Mouse (Mus musculus) MN1 (cell line): Measurements from ENCODE around the gene Zfpm1.

ENCODE experiments used
- DNase-seq: peaks from one replicate; pipeline ENCODE4 v3.0.0-alpha.2; 2016; ENCODE audit warnings: low spot score

Zfpm1 gene

DNA sequence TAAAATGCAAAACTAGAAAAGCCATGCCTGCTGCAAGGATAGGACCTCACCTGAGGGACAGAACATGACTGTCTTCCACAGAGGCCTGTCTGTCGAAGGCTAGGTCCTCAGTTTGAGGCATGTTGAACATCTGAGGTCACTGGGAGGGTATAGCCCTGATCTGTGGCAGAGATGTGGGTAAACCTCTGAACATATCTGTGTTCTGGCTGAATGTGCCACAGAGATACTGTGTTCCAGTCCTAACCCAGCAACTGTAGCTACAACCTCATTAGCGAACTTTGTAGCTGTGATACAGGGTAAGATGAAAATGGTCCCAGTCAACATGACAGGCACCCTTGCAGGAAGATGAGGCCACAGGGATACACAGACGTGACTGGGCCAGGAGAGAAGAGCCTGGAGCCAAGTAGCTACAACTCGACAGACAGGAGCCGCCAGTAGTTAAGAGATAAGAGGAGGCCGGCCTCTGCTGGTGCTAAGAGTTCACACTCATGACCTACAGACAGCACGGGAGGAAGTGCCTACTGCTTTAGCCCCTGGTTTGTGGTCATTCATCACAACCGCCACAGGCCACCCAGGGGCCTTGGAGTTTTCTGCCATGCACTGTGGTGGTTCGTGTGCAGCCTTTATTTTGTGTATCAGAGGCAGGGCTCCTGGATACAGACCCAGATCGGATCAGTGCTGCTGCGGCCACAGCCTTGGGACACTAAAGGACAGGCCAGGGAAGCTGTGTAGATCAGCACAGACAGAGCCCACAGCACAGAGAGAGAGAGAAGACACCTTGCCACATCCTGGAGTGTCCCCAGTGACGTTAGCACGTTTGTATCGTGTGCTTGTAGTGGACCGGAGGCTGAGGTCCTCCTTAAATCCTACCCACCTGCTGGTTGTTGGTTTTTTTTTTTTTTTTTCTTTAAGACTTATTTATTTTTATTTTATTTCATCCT, 67.7 kb downstream of the Zfpm1 start:
- no peak for DNase-seq

DNA sequence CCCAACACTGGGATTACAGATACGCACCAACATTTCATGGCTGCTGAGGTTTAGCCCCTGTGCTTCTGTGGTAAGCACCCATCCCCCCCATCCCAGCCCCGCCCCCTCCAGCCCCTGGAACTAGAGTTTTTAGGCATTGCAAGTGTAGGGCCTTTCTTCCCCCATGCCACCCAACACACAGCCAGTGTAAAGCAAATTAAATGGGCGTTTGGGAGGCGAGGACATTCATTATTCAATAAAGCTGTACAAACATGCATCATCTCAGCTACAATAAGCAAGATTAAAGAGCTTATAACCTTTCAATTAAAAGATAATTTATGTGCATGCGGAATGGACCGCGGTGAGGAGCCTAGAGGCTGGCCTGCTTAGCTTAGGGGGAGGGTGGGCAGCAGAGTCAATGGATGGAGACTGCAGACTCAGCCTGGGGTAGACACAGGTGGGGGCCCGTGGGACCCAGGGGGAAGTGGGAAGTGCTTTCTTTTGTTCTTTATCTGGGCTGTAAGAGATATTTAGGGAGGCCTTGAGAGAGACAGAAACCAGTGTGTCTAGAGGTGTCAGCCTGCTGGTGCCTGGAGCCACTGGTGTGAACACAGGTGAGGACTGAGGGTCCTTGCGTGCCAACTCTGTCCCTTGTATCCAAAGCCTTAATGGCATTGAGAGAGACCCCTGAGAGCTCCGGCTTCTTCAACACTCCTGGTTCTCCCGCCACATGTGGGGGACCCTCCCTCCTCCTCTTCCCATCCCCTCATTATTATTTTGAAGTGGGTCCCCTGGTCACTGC, 68.6 kb downstream of the Zfpm1 start:
- DNase-seq, result no peak

DNA sequence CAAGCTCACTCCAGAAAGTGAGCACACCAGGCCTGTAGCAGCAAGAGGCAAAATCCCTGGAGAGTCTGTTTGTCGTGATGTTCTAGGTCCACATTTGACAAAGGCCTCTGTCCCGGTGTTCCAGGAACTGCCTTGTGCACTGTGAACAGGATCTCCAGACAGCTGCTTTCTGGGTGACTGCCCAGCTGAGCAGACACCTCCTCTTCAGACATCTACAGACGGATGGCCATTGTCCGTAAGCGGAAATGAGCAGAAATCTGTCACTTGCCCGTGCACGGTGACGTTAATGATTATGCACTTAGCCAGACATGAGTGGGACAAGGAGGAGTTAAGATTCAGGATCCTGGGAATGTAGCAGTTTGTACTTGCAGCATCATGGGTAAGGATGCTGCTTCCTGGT, 72.2 kb downstream of the Zfpm1 start:
- no peak for DNase-seq

DNA sequence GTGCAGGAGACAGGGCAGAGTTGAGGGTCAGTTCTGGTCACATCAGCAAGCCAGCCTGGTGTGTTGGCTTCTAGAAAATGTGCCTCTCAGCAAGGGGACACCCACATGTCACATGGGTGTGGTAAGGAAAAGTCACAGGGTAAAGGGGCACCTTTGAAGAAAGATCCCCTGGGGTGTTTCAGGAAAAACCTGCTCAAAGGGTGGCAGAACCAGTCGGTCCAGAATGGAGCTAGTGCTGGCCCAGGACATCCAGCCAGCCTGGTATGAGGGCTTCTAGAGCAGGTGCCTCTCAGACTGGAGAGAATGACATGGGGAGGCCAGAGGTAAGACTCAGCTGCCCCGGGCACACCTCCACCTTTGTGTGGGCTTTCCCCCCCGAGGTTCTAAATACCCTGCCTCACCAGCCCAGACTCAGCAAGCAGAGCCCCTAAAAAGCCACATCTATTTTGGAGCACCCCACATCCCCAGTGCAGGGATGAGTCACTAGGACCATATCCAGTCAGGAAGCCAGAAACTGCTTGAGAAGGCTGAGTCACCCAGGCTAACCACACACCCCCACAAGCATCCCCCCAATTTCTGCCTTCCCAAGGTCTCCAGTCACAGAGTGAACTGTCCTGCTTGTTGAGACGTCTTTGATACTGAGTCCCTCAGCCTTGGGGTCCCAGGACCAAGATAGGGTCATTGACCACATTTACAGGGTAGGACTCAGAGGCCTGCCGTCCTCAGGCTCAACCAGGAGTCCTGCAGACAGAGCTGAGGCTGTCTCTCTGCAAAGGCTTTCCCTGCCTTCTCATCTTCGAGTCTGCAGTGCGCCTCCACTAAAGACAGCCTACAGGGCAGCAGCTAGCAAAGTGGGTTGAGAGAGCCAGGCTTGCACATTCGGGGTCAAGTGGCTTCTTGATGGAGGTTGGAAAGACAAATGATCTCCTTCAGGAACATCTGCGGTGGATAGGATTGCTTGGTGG, 74.0 kb downstream of the Zfpm1 start:
- DNase-seq, result no peak

DNA sequence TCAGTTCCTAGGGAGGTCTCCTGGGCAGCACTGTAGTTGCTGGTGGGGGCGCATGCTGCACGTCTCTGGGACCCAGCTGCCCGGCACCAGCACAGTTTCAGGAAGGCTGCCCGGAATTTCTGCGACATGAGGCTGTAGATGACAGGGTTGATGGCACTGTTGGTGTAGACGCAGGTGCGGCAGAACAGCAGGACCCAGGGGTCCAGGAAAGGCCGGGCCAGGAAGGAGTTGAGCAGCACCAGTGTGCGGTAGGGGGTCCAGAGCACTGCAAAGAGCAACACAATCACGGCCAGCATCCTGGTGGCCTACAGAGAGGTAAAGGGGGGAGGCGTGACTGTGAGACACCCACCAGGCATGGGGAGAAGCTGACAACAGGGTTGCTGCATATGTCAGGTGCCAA, 75.3 kb downstream of the Zfpm1 start:
- no peak for DNase-seq

DNA sequence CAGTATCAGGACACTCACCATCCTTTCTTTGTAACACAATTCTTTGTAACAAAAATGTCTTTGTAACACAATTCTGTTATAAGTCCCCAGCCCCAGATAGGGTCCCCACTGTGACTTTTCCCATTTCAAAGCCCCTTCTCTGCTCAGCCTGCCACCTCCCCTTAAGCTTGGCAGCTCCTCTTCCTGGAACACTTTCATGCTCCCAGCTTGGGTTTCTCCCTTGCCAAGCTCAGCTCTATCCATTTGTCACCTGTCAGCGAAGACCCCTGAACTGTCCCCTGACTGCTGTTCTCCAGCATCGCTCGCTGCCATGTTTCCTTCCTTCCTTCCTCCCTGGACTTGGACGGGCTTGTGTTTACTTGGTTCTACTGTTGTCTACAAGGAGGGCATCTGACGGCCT, 75.7 kb downstream of the Zfpm1 start:
- DNase-seq, result no peak

DNA sequence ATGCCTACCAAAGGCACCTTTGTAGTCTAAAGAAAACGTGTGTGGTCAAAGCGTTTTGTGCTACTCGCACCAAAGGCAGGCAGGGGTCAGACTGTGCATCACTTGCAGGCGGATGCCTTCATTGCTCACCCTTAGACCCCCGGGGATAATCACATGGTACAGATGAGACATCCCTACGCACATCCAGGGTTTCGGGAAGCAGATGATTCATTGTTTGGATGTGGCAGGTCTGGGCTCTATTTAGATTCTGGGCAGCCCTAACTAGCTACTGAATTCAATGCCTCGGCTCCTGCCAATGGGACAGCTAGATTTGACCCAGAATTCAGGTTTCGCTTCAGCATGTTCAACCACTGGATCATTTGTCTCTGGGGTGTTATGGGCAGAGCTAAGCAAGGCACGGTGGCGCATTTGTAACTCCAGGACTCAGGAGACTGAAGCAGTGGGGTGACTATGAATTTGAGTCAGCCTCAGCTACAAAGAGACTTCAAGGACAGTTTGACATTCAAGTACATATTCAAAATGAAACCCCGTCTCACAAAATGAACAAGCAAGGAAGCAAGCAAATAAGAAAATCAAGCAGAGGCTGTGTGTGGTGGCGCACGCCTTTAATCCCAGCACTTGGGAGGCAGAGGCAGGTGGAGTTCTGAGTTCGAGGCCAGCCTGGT, 77.3 kb downstream of the Zfpm1 start:
- DNase-seq, result no peak

DNA sequence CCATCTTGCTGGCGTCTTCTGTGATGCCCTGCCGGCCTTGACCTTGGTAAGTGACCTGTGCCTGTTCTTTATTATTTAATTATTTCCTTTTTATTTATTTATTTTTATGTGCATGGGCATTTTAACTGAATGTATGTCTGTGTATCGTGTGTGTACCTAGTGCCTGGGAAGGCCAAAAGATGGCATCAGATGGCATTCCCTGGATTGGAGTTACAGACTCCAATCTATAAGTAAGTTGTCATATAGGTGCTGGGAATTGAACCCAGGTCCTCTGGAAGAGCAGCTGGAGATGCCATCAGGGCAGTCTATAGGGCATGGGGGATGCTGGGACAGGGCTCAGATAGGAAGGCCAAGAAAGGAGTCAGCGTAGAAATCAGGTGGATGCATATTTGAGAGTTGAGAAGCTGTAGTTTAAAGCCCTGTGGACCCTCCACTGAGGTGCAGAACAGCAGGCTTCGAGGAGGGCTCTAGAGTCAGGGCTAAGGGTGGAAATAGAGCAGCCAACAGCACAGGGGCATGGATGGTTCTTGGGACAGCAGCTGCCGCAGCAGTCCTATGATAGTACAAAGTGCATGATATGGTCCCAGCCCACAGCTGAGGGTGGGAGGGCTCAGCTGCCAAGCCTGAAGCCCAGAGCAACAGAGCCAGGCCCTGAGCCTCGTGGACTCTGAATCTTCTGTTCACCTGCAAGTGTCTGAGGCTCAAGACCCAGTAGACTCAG, 78.9 kb downstream of the Zfpm1 start, which contains the start of gene Trhr2:
TSS of gene Trhr2 (minus strand) at position 51 of the 721 bp plus-strand sequence.
- no peak for DNase-seq

DNA sequence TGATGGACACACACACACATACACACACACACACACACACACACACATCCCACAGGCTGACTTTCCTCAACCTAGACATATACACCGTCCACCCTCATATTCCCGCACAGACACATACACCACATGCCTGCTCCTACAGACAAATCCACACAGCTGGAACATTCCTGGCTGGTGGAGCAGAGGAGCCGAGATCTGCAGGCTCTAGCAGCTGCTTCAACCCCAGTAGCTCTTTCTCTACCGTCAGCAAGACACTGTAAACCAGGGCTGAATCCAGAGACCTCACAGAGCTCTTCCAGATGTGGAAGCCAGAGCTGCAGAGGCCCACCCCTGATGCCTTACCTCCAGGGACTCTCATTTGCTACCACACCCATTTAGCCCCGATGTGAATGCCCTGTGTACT, 80.3 kb downstream of the Zfpm1 start:
- DNase-seq, result peak; percentile 43

DNA sequence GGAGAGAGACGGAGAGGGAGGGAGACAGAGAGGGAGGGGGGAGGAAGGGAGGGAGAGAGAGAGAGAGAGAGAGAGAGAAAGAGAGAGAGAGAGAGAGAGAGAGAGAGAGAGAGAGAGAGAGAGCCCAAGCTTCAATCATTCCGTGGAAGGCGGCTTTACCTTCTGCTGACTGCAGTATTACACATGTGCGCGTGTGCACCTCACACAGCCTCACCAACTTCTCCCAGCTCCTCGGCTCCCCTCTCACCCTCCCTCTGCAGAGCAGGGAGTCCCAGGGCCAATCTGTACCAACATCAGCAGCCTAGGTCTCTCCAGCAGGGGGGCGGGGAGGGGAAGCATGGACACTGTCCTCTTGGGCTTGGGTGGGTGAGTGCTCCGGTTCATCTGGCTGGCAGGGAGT, 81.0 kb downstream of the Zfpm1 start:
- no peak for DNase-seq

DNA sequence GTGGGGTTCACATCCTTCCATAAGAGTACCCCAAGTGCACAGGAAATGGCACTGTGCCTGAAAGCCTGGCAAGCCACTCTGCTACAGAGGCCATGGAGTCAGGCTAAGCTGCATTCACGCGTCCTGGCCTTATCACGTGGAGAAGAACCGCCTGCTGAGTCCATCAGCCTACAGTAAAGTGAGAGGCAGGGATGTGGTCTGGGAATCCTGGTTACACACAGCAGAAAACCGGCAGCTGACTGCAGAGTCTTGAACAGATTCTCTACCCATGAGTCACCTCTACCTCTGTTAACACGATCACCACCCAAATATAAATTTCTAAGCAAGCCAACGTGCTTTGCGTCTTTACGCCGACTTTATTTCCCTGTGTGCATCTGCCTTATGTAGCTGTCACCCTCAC, 86.6 kb downstream of the Zfpm1 start:
- no peak for DNase-seq

DNA sequence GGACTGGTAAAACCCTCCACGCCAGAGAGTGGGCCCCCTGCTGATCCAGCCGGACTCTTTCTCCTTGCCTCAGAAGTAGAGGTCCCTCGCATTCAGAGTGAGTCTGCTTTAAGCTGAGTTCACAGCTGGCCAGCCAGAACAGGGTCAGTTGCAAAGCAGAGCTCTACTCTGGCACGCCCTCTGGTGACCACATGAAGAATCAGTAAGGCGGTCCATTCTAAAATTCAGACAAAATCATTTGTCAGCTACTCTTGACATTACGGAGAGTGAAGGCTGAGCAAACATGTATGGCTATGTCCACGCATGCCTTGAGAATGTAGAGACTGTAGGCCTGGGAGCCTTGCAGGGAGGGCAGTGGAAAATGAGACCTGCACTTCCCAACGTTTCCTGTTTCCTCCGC, 87.7 kb downstream of the Zfpm1 start:
- DNase-seq, result peak; percentile 81

DNA sequence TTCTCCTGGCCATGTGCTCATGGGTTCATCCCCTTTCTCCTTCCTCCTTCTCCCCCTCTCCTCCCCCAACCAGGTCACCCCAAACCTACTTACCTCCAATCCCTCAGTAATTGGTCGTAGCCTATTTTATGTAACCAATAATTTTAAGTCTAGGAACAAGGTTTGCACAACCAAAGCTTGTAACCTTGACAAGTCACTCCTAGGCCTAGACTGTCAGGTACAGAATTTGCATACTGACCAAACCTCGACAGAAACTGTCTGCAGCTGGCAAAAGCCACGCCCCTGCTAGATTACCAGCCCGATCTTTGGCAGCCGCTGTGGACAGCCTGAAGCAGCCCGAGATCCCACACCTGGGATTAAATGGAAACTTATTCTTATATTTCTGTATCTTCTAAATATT, 89.8 kb downstream of the Zfpm1 start:
- DNase-seq, result no peak

DNA sequence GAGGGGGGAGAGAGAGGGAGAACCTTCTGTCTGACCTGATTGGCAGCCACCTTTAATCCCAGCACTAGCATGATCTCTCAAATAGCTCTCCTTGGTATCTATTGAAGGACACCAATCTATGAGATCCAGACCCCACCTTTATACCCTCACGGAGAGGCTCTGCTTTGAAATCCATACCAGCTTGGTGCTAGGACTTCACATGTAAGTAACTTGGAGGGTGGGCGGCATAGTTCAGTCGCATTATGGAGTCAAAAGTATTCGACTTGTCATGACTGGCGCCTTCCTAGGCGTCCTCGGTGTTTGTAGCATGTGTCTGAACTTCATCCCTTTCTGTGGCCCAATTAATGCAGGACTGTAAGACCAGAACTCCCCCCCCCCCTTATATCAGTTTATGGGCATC, 93.4 kb downstream of the Zfpm1 start:
- DNase-seq, result peak; percentile 27

DNA sequence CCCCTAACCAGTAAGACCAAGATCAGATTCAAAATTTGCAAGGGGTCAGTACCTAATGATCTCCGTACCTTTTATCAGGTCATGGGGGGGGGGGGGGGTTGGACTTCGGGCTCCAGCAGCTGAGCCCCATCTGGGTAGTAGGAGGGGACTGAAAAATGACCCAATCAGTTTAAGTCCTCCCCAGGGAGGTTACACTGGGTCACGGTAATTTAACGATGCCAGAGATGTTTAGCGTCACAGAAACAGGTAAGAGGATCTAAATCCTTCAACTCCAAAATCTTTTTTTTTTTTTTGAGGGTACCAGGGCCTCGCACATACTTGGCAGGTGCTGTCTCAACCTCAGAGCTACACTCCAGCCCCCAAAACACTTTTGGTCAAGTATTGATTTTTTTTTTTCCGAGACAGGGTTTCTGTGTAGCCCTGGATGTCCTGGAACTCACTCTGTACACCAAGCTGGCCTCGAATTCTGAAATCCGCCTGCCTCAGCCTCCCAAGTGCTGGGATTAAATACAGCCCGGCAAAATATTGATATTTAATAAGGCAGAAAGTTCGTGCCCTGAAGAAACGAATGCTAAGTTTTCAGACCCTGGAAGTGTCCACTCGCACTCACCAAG, 93.9 kb downstream of the Zfpm1 start:
- peak; percentile 56 for DNase-seq

DNA sequence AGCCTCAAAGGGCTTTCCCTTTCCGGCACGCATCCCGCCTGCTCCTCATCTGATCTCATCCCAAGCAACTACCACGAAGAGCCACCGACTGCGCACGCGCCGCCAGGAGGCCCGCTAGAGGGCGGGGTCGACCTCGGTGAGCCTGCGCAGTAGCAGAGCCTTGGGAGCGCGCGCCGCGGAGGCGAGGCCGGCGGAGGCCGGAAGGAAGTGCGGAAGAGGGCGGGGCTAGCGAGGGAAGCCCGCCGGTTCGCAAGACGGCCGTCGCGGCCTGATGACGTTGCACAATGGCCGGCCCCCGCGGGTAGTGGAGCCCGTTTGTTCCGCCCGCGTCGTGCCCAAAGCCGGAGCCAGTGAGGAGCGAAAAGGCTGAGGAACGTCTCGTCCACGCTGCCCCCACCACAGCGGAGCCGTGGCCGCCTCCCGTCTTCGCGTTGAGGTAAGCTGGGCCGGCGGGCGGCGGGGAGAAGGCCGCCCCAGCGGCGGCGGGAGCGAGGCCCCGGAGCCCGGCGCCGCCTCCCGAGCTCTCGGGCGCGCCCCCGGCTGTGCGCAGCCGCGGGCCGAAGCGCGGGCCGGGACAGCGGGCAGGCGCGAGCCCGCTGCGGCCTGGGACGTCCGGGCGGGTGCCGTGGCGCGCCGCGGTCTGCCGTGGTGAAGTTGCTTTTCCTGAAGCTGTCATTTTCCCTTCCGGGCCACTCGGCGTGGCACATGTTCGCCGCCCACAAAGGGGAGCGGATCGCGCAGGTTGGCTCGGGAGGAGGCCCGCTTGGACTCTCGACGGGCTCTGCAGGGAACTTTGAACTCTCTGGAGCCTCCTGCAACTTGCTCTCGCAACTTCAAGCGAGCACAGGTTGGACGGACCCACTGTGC, 94.7 kb downstream of the Zfpm1 start, which contains the start of gene Zc3h18:
TSS of gene Zc3h18 (plus strand) at position 245 of the 867 bp plus-strand sequence.
- DNase-seq, result peak; percentile 100

DNA sequence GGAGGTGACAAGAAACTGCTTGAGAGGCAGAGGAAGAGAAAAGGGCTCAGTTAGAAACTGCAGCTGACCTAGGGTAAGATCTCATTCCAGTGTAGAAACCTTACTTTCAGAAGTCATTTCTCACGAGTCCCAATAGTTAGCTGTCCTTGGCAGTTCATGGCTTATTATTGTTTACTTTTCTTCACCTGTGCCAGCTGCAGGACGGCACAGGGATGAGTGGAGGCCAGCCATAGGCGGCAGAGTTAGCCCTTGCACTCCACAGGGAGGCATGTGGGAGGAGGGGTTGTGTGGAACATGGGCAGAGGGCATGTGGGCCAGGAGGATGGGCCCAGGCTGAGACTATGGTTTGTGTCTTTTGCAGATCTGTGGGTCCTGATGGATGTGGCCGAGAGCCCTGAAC, 101.1 kb downstream of the Zfpm1 start:
- DNase-seq, result no peak
